Mouse (Mus musculus): ENCODE results near the gene Pole3.

DNA sequence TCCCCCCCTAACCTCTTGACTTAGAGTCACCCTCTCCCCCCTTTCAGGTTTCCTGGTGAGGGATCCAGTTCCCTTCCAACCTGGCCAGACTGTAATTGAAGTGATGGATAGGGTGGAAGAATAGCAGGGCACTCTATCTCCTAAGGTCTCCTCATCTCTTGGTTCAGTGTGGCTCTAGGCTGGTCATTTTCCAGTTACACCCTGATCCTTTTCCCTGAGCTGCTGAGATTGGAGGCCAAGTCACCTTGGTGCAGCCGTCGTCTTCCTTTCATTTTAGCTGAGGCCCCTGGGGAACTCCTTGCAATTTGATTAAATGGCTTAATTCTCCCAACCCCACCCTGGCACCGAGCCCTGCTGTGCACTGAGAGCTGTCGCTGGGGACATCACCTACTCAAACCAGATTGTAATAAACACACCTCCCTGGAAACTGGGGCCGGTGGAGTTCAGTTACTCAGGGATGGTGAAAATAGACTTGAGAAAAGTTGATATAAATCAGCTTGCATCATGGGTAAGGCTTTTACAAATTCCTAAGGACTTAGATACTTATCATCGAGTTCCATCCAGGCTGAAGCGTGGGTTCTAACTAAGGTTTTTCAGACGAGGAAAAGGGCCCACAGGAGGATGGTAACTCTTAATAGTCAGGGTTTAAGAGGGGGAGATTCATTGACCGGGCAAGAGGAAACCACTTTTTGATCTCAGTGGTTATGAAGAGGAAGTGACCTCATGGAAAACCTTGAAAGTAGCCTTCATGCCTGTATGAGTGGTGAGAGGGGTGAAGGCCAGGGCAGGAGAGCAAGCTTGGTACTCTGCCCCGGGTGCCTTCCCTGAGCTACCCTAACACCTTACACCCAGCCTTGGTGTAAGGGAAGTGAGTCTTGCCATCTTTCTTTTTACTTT lies 43.9 kb downstream of the Pole3 start:
- no peak for TF ChIP-seq CTCF (conservative IDR thresholded peaks at IDR 0.05 in 1 of 2, IDR thresholded peaks at IDR 0.05 in 1 of 2; ENCODE audit: low read depth in 2 of 2, low read length in 2 of 2)
- TF ChIP-seq ZNF384 (IDR thresholded peaks at IDR 0.05; ENCODE audit: low read depth, low read length): no peak
- no peak for TF ChIP-seq SMC3 (IDR thresholded peaks at IDR 0.05; ENCODE audit: low read depth, low read length)
- peak; percentile 38; the same call in 1 of the 2 replicates for TF ChIP-seq MEF2A (IDR thresholded peaks at IDR 0.05; ENCODE audit: borderline replicate concordance, low read depth, low read length)
- TF ChIP-seq POLR2A (IDR thresholded peaks at IDR 0.05; ENCODE audit: low read depth, low read length): no peak
- no peak for TF ChIP-seq RAD21 (IDR thresholded peaks at IDR 0.05; ENCODE audit: low read depth, low read length)
- TF ChIP-seq MXI1 (IDR thresholded peaks at IDR 0.05; ENCODE audit: low read depth, low read length): no peak; the same call in 1 of the 2 replicates
- TF ChIP-seq ZMIZ1 (IDR thresholded peaks at IDR 0.05; ENCODE audit: low read depth, low read length): no peak
- TF ChIP-seq ZC3H11A (IDR thresholded peaks at IDR 0.05; ENCODE audit: low read depth, low read length): no peak
- 0 out of 2 replicates have a peak, but pooled peaks have one; percentile 27 for TF ChIP-seq TBP (conservative IDR thresholded peaks at IDR 0.05; ENCODE audit: low read depth, low read length)
- TF ChIP-seq TCF12 (IDR thresholded peaks at IDR 0.05; ENCODE audit: low read depth, low read length): peak; percentile 66; the same call in 1 of the 2 replicates
- TF ChIP-seq SIN3A (IDR thresholded peaks at IDR 0.05; ENCODE audit: low read length): no peak
- no peak for TF ChIP-seq USF1 (IDR thresholded peaks at IDR 0.05; ENCODE audit: low read depth, low read length)
